Mouse (Mus musculus): ENCODE measurements around the gene Gab3.

DNA sequence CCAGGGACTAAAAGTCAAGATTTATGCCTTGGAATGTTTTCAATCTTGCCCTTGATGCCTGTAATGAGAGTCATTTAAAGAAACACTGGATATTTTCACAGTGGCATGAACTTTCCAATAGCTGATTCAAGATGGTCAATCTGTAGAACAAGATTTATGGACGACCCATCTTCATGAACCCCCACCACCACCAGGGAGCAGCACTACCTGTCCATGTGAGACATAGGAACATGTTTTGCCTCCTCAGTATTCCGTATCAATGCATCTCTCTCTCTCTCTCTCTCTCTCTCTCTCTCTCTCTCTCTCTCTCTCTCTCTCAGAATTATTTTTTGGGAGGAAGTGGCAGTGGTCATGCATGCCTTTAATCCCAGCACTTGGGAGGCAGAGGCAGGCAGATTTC lies 2.9 kb downstream of the Gab3 start:
- TF ChIP-seq CTCF (IDR thresholded peaks at IDR 0.05) (peak; percentile 39), EP300 (IDR thresholded peaks at IDR 0.05) (no peak)
